Mouse (Mus musculus) left cerebral cortex, postnatal 14 days (tissue): ENCODE measurements at regions not wholly inside any gene's neighbourhood (a gene's known extent, or its start where the extent isn't known, plus 50 kb on each side); places are given as distances from the start of the nearest gene placed in this dataset.
"Not testable (repeated sequence)": the region's sequence is repeated elsewhere in the genome, so short reads cannot be mapped to it uniquely, and the experiment has no call there.

Experiments used
- DNase-seq, 2 experiments: peaks; one replicate each; pipeline ENCODE4 v3.0.0; 2021 to 2022; ENCODE audit warnings: low spot score in 2 of 2, mixed read lengths in 1 of 2
- intact Hi-C: fragments of 180-260 bp; cut with DNase I; formaldehyde crosslinking; loops from one replicate; pipeline ENCODE4 v1.15.1; 2025

GRCm38 (mm10) chr15:8781159-8782130, 70.9 kb upstream of the Slc1a3 start:
- intact Hi-C loops: loop anchor here (5.0 kb wide), 1 partner anchor 74 kb away; no protein-coding TSS in a partner anchor
- peak; percentile 48 to 61 for DNase-seq

- intact Hi-C loops: loop anchor here (5.0 kb wide), 1 partner anchor 73 kb away; no protein-coding TSS in a partner anchor
- no peak for DNase-seq
Measured at GRCm38 (mm10) chr15:8780371-8780866, 69.9 kb upstream of the Slc1a3 start.

- intact Hi-C loops: no loop called here
- no peak for DNase-seq
Measured at GRCm38 (mm10) chr15:8767624-8768571, 57.3 kb upstream of the Slc1a3 start.

- intact Hi-C loops, DNase-seq: not testable (repeated sequence)
Measured at GRCm38 (mm10) chr15:8766208-8766607, 55.6 kb upstream of the Slc1a3 start.

- peak in 1 of 2 experiments; percentile 7 for DNase-seq
- intact Hi-C loops: no loop called here
Measured at GRCm38 (mm10) chr15:8761741-8762271, 51.2 kb upstream of the Slc1a3 start.

GRCm38 (mm10) chr15:8761132-8761531, 50.6 kb upstream of the Slc1a3 start:
- DNase-seq: no peak
- intact Hi-C loops: no loop called here
